Mouse (Mus musculus) thymus, postnatal 4 days (tissue): ENCODE data around the gene Ints11.

Experiments
- DNase-seq: peaks from one replicate; pipeline ENCODE4 v3.0.0; 2021

The Ints11 gene

DNA sequence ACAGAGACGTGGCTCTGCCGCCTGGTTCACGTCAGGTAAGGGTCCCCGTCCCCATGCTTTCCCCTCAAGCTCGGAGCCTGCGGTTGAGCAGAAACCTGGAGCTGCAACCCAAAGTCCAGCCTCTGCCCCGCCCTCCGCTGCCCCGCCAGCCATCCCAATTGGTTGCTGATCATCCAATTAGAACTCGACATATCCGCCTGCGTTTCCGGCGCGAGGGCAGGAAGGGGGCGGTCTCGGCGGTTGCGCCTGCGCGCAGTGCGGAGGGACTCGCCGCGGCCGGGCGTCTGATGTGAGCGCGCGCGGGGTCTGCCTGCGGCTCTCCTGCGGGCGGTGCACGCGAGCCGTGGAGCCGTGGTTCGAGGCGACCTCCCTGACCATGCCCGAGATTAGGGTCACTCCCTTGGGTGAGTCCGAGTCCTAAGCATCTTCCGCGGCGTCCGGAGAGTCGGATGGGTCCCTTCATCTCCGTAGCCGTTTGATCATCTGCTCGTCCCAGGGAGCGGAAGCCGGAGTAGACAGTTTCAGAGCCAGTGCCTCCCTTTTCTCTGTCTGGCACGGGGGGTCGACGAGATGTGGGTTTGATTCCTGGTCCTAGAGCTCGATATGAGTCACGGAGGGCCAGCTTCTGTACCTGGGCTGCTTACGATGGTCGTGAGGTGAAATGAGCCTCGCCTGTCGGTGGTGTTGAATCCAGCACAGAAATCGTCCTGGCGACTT, at the start of gene Ints11, which contains the start of gene Cptp:
Ints11 (plus strand) TSS at position 230 of the 717 bp plus-strand sequence.
Cptp (minus strand) TSS at position 124 of the 717 bp plus-strand sequence.
- peak; percentile 97 for DNase-seq

- peak; percentile 65 for DNase-seq
Observed at GRCm38 (mm10) chr4:155821025-155821424, 48.3 kb upstream of the Ints11 start.

GRCm38 (mm10) chr4:155823443-155823842, 45.9 kb upstream of the Ints11 start:
- no peak for DNase-seq

GRCm38 (mm10) chr4:155829866-155830265, 39.5 kb upstream of the Ints11 start:
- DNase-seq = no peak

DNA sequence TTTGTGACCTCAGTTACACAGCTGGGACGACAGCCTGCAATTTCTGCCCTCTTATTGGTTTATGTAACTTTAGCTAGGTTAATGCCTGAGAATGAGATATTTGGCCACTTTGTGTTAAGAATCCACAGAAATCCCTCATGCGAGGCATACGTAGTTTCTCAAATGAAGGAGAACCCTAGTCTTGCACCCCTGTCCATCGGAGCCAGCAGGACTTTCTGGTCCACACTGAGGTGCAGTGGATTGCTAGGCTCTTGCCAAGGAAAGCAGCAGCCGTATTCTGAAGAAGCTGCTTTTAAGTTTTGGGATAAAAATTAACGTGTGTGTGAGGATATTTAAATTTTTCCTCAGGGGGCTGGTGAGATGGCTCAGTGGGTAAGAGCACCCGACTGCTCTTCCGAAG, 38.8 kb upstream of the Ints11 start:
- no peak for DNase-seq

DNA sequence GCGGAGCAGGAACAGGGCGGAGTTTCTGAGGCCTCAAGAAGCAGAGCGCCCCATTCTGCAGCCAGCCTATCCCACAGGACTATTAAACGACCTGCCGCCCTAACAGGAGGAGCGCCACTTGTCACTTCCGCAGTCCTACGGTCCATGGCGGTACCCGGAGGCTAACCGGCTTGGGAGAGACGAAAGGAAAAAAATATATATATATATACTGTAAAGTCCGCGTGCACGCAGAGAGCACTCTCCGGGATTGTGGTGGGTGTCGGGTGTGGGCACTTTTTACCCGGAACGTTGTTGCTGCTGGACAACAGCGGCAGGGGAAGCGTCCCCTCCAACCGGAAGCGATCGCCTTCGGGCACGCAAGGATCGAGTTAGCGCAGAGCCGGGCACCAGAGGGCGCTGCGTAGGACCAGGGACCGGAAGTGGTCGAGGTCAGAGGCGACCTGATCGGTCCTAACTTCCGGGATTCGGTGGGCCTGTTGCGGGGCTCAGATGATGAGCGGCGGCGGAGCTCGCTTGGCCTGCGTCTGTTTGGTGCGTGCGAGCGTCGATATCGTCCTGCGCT, 38.1 kb upstream of the Ints11 start, which contains the start of gene Aurkaip1:
Aurkaip1 (plus strand) TSS at position 68 of the 562 bp plus-strand sequence.
- DNase-seq = peak; percentile 97

- DNase-seq = no peak
Observed at GRCm38 (mm10) chr4:155831831-155832230, 37.5 kb upstream of the Ints11 start.

- peak; percentile 29 for DNase-seq
Observed at GRCm38 (mm10) chr4:155832321-155832720, 37.0 kb upstream of the Ints11 start.

GRCm38 (mm10) chr4:155833234-155833633, 36.1 kb upstream of the Ints11 start:
- no peak for DNase-seq

GRCm38 (mm10) chr4:155833836-155834235, 35.5 kb upstream of the Ints11 start:
- DNase-seq = peak; percentile 71

GRCm38 (mm10) chr4:155837404-155838010, 31.8 kb upstream of the Ints11 start:
- no peak for DNase-seq

DNA sequence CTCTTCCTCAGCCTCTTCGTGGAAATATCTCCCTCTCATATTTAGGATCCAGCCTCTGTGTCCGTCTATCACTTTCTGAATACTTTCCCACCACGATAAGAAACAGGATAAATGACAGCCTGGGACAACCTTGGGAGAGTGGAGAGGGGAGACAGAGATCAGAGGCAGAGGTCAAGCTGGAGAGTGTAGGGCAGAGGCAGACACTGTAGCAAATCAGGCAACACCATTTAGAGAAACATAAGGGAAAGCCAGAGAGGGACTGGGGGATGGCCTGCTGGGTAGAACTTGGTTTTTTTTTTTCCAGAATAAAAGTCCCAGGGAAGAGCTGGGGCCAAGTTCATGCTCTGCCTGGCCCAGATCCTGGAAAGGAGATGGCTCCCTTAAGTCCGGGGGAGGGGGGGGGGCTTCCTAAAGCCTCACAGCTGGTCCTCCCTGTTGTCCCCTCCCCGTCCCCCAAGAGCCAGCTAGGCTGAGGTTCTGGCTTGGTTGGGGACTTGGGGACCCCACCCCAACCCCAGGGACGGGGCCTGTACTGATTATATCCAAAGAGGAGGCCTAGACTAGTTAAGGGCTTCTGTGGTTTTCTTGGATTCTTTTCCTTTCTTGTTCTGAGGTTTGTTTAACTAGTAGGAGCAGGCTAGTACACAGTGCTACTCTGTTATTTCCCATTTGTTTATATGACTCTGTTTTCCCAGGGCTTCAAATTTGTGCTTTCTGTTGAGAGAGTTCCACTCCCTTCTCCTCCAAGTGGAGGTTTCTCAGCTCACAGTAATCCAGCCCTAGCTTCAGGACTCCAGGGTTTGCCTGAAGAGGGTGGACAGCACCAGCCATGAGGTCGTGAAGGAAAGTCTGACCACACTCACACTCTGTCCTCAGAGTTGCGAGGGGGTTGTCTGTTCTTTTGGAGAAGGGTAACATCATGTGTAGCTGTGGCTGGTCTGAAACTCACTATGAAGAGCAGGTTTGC, 30.9 kb upstream of the Ints11 start:
- DNase-seq = no peak

GRCm38 (mm10) chr4:155839483-155839910, 29.8 kb upstream of the Ints11 start, which contains the start of gene Mxra8:
Gene Mxra8 (plus strand): TSS chr4:155839680.
- no peak for DNase-seq

- DNase-seq = no peak
Observed at GRCm38 (mm10) chr4:155840076-155841002, 29.0 kb upstream of the Ints11 start.

DNA sequence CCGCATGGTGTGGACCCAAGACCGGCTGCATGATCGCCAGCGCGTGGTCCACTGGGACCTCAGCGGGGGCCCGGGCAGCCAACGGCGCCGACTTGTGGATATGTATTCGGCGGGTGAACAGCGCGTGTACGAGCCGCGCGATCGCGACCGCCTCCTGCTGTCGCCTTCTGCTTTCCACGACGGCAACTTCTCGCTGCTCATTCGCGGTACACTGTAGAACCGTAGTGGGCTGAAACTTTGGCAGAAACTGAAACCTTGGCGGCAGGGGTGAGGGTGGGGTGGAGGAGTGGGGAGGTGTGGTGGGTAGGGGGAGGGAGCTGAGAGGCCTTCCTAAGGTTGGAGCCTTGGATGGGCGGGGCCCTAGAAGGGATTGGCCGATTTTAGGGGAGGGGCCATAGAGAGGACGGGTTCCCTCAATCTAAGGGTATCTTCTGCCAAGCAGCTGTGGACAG, 28.3 kb upstream of the Ints11 start:
- peak; percentile 75 for DNase-seq

DNA sequence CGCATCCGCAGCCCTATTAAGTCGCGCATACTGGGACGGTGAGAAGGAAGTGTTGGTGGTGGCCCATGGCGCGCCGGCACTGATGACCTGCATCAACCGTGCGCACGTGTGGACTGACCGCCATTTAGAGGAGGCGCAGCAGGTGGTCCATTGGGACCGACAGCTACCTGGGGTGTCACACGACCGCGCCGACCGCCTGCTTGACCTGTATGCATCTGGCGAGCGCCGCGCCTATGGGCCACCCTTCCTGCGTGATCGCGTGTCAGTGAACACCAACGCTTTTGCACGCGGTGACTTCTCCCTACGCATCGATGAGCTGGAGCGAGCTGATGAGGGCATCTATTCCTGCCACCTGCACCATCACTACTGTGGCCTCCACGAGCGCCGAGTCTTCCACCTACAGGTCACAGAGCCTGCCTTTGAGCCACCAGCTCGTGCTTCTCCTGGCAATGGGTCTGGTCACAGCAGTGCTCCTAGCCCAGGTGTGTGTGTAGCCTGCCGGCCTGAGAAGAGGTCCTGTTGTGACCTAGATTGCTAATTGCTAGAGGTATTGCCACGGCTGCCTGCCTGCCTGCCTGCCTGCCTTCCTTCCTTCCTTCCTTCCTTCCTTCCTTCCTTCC, 27.6 kb upstream of the Ints11 start:
- DNase-seq = no peak

DNA sequence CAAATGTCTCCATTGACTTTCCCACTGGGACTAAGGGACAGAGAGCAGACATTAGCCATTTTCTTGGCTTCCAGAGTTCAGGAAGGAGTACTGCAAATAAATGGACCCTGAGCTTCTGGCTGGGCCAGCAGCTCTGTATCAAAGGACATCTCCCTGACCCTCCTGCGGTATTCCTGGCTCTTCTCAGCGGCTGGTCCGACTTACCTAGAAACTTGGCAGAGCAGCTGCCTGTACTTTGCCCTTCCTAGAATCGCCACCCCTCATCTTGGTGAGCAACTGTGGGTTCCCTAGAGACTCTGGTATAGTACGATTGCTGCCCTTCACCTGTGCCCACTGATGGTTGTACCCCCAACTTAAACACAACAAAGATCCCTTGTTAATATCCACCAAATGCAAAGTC, 26.1 kb upstream of the Ints11 start:
- DNase-seq = no peak

DNA sequence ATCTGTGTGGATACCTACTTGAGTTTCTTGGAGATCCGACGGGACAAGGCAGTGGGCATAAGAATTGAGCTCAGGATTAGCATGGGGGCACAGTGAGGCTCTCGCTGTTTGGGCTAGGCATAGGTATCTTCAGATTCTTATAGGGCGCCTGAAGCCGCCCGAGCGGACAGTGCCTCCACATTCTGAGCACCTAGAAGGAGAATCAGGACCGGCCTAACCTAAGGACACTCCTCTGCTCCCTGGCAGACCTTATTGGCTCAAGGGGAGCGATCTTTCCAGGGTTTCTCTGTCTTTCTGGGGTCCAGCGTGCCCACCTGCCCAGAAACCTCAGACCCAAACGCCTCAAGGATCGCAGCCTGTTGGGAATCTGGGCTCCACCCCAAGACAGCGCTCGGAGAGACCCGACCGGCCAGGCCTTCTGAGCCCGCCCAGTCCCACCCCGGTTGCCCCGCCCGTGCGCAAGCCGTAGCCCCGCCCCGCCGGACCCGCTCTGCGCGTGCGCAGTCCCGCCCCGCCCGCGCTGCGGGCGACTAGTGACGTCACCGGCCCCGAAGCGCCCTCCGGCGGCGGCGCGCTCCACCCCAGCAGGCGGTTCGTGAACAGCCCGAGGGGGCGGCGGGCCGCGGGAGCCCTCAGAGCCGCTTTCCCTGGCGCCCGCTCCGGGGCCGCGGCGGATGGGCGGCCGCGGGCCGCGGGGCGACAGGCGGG, 22.3 kb upstream of the Ints11 start, which contains the start of gene Dvl1:
Dvl1 (plus strand) TSS at position 532 of the 708 bp plus-strand sequence.
- DNase-seq = peak; percentile 99

DNA sequence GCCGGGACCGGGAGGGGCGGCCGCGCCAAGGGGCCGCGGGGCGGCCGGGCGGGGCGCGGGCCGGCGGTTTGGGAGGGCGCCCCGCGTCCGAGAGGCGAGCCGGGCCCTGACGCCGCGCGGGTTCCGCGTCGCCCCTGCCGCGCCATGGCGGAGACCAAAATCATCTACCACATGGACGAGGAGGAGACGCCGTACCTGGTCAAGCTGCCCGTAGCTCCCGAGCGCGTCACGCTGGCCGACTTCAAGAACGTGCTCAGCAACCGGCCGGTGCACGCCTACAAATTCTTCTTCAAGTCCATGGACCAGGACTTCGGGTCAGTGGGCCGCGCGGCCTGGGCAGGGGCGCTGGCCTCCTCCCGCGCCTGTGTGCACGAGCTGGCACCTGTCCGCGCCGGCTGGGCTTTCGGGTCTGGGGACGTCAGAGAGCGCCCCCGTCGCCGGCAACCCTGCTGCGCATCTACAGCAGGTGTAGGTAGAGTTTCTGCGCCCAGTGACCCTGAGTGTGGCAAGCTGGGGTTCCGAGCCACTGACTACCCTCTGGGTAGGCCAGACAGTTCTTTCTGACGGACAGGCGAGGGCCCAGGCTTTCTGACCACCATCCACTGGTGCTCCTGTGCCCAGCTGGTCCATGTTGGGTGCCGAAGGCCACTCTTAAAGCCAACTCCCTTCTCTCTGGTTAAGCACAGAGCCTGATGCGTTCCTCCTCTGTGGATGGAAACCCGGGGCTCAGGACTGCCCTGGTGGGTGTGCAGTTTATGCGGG, 21.6 kb upstream of the Ints11 start:
- DNase-seq = peak; percentile 73
